Mouse (Mus musculus) forelimb bud, embryonic 11.5 days (tissue): ENCODE results near the gene Klk11.

ENCODE experiments used
- DNase-seq: peaks from one replicate; pipeline ENCODE4 v3.0.0-alpha.2; 2012; ENCODE audit warnings: low read depth, low spot score

The Klk11 gene

GRCm38 (mm10) chr7:43774364-43774763 lies at the start of gene Klk11:
Klk11 (plus strand) TSS chr7:43774604.
- DNase-seq, result no peak

DNA sequence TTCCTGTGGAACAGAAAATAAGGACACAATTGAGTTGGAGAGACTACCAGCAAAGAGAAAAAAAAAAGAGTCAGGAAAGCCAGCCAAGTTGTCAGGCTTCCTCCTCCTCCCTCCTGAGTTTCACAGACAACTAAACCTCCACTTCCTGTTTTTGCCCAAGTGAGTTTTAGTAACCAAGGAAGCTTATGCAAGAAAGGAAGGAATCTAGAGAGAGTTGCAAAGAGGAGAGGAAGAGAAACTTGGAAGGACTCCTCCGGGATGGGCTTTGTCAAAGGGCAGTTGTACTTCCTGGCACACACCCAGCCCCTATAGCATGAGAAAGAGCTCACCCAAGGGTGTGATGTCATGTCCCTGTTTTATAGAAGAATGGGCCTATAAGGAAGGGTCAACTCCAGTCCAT lies 26.6 kb upstream of the Klk11 start:
- DNase-seq, result no peak

DNA sequence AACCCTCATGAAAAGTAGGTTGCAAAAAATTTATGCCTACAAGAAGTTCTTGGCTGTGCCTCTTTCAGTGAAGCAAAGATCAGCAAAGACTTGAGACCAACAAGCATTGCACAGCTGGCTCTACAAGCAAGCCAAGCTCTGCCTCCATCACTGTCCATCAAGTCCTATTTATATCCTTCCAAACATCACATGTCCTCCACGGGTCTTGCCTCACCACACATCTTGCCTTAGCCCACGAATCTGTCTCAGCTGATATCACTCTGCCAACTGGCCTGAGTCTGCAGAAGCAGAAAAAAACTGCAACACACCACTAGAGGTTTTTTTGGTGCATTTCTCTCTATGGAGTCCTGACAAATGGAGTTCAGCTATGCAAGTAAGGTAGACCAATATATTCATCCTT lies 21.6 kb upstream of the Klk11 start:
- DNase-seq, result no peak

- DNase-seq, result no peak
These were observed 7.9 kb upstream of the Klk11 start for GRCm38 (mm10) chr7:43766484-43766883.

GRCm38 (mm10) chr7:43768597-43768996 lies 5.8 kb upstream of the Klk11 start, which contains the start of gene Klk12:
Klk12 (plus strand) TSS chr7:43768897.
- no peak for DNase-seq

GRCm38 (mm10) chr7:43769636-43770035 lies 4.8 kb upstream of the Klk11 start:
- no peak for DNase-seq

- DNase-seq, result no peak
These were observed 3.7 kb upstream of the Klk11 start for GRCm38 (mm10) chr7:43770701-43771100.

DNA sequence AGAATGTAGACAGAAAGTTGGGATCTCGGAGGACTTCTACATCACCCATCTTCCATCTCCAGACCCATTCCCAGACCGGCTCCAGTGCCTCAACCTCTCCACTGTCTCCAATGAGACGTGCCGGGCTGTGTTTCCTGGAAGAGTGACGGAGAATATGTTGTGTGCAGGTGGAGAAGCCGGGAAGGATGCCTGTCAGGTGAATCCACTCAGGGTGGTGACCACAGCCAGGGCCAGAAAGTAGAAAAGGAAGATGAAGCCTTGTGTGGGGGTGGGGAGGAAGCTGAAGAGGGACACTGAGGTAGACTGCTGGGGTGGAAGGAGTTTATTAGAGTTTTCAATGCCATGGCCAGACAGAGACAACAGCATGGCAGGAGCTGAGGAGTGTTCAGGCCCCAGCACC lies 2.5 kb upstream of the Klk11 start:
- DNase-seq, result no peak

- DNase-seq, result no peak
These were observed 1.5 kb upstream of the Klk11 start for GRCm38 (mm10) chr7:43772901-43773300.

DNA sequence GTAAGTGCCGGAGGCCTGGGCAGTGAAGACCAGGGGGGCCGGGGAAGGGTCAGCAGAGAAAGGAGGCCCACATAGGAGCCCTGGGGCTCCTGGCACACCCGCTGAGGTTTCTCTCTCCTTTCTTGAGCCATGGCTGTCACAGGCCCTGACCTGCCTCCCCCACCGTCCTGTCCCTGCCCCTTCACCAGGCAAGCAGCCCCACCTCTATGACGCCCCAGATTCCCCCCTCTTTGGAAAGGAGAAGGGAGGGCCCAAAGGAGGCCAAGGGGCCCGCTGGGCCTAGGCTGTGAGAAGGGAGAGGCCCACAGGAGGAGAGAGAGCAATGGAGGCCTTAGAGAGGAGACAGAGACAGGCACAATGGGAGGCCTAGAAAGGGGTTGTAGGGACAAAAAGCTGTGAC lies 398 bp downstream of the Klk11 start:
- no peak for DNase-seq

GRCm38 (mm10) chr7:43775311-43776057 lies 1.1 kb downstream of the Klk11 start:
- no peak for DNase-seq

- DNase-seq, result no peak
These were observed 2.1 kb downstream of the Klk11 start for GRCm38 (mm10) chr7:43776506-43776905.

DNA sequence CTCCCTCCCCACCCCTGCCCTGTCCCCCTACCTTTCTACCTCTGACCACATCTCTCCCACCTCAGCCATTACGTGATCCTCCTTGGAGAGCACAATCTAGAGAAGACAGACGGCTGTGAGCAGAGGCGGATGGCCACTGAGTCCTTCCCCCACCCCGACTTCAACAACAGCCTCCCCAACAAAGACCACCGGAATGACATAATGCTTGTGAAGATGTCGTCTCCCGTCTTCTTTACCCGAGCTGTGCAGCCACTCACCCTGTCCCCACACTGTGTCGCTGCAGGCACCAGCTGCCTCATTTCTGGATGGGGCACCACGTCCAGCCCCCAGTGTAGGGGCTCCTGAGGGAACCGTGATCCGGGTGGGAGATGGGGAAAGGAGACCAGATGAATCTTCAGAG lies 3.0 kb downstream of the Klk11 start:
- DNase-seq, result no peak

- no peak for DNase-seq
These were observed 4.0 kb downstream of the Klk11 start for GRCm38 (mm10) chr7:43778176-43778970.

- no peak for DNase-seq
These were observed 5.8 kb downstream of the Klk11 start for GRCm38 (mm10) chr7:43780241-43780640.

DNA sequence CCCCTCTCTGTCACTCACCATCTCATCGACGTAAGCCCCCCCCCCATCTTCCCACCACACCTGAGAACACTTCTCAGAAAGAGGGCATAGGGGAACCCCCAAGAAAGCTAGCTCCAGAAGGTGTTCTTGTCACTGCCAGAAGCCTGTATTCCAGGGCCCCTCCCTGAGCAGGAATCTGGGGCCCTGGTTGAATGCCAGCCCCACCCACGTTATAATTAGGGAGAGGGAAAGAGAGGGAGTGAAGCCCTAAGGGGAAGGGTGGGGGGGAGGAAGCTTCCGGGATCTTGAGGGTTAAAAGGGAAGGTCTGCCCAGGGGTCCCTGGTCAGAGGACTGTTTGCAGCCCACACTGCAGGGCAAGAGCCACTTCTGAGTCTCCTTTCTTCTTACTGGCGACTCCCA lies 6.3 kb downstream of the Klk11 start, which contains the start of gene Klk10:
Klk10 (plus strand) TSS at position 290 of the 400 bp plus-strand sequence.
- no peak for DNase-seq

DNA sequence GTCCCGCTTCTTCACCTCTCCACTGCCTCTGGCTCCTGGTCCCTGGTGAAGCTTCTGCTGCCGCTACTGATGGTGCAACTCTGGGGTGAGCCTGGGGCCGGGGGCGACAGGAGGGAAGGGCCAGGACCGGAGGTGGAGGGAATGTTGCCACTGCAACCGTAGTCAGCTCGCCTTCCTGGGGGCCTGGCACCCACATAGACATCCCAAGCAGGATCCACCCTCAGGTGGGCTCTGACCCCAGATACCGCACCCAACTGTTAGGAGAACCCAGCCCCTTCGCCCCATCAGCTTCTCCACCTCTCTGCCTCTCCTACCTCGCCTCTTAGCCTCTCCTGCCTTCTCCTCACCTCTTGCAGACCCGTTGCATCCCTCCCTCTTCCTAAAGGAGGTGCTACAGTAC lies 7.1 kb downstream of the Klk11 start:
- DNase-seq, result no peak

DNA sequence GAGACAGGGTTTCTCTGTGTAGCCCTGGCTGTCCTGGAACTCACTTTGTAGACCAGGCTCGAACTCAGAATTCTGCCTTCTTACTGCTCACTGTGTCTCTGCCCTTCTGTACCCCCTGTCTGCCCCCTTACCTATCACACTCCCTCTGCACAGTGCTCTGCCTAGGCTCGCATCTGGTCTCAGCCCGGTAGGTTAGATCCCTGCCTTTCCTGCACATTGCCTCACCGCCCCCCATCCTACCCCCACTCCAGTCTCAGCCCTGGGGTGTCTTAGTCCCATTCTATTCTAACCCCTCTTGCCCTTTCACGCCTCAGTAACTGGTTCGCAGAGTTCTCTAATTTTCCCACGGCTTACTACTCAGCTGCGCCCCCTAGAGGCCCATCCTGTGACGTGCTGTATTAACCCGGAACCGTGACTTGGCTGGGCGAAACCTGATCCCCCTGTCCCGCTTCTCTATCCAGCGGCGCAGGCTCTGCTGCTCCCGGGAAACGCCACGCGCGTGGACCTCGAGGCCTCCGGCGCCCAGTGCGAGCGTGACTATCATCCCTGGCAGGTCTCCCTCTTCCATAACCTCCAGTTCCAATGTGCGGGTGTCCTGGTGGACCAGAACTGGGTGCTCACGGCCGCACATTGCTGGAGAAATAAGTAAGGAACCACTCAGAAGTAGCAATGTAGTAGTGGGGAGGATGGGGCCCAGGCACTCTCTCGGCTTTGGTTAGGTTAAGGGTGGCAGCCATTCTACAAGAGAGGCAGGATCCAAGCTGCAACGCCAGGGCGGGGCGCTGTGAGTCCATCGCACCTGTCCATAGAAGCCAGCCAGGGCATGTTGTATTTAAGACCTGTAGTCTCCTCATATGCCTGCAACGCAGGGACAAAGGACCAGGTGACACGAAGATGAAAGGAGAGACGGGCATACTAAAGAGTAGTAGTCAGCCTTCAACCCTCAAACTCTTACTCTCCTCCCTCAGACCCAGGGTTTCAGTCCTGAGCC lies 8.2 kb downstream of the Klk11 start:
- peak; percentile 85 for DNase-seq

- DNase-seq, result no peak
These were observed 10.9 kb downstream of the Klk11 start for GRCm38 (mm10) chr7:43785286-43785685.

DNA sequence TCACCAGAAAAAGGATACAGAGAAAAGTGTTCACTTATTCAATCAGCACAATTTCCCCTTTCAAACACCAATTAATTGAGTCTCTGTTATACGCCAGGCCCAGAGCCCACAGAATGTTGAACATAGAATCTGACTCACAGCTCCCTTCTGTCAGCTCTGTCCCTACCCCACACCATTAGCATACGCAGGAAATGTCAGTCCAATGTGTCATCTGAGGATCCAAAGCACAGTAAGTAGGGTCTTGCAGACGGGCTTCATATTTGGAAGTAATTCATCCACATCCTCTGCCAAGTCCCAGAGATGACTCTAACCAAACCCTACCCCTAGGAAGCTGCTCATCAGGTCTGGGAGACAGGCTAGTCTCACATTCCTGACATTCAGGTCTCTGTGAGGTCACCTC lies 13.7 kb downstream of the Klk11 start:
- DNase-seq, result no peak

- no peak for DNase-seq
These were observed 14.9 kb downstream of the Klk11 start for GRCm38 (mm10) chr7:43789295-43789694.

DNA sequence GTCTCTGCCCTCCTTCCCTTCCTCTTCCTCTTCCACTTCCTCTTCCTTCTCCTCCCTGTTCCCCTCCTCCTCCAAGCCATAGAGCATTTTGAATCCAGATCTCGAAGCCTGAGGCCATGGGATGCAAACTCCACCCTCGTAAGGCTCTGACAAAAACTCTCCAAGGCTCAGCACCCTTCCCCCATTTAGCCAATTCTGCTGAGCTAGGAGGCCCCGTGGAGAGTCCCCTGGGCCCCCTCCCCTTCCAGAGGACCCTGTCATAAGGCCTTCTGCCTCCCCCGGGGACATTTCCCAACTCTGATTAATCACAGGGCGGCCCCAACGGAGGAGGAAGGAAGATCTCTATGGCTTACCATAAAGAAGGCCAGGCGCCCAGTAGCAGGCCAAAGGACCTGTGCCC lies 17.2 kb downstream of the Klk11 start, which contains the start of gene Klk9:
Klk9 (plus strand) TSS at position 301 of the 400 bp plus-strand sequence.
- no peak for DNase-seq
